Mouse (Mus musculus) MEL (cell line): ENCODE results near the gene Gm27029. TPM values are rescaled to one million over a fixed set of nuclear protein-coding genes. Genes with fewer than 3 reads are reported as not detected.

Source experiments
- DNase-seq: peaks from one replicate; pipeline ENCODE4 v3.0.0; 2011; ENCODE audit warnings: low read depth, low spot score
- H3K27ac ChIP-seq: 2 replicates; pipeline ENCODE4 v1.5.1; 2012; ENCODE audit warnings: low read depth, mild to moderate bottlenecking, control low read depth, low read length, moderate library complexity; ENCODE audit not compliant: control insufficient read depth
- H3K27me3 ChIP-seq, 2 experiments: fragments of 150-350 bp in 1 of 2; sonication (generic) in 1 of 2; 2 replicates each; pipeline ENCODE4 v1.6.1; 2012; ENCODE audit warnings: low read length in 2 of 2, mild to moderate bottlenecking in 2 of 2, improper control_type of control experiment in 1 of 2, moderate library complexity in 1 of 2; ENCODE audit not compliant: insufficient read depth in 2 of 2, control insufficient read depth in 1 of 2
- H3K36me3 ChIP-seq, 2 experiments: 2 replicates each; pipeline ENCODE4 v1.6.1; 2012 to 2014; ENCODE audit warnings: low read length in 2 of 2, improper control_type of control experiment in 1 of 2, inconsistent platforms in 1 of 2, mild to moderate bottlenecking in 1 of 2; ENCODE audit not compliant: insufficient read depth in 2 of 2, control insufficient read depth in 1 of 2
- H3K4me1 ChIP-seq, 2 experiments: fragments of 150-350 bp in 1 of 2; sonication (generic) in 1 of 2; 2 replicates each; pipeline ENCODE4 v1.6.1; 2012; ENCODE audit warnings: low read length in 2 of 2, improper control_type of control experiment in 1 of 2, mild to moderate bottlenecking in 1 of 2; ENCODE audit not compliant: insufficient read depth in 2 of 2, control insufficient read depth in 1 of 2
- H3K4me3 ChIP-seq, 2 experiments: fragments of 150-350 bp in 1 of 2; sonication (generic) in 1 of 2; 2 replicates each; pipeline ENCODE4 v1.5.1; 2012; ENCODE audit warnings: low read depth in 2 of 2, low read length in 2 of 2, mild to moderate bottlenecking in 2 of 2, moderate library complexity in 2 of 2, control low read depth in 1 of 2, improper control_type of control experiment in 1 of 2; ENCODE audit not compliant: control insufficient read depth in 1 of 2, insufficient read depth in 1 of 2
- H3K79me2 ChIP-seq: 2 replicates; pipeline ENCODE4 v1.6.1; 2012; ENCODE audit warnings: mild to moderate bottlenecking, low read length, moderate library complexity; ENCODE audit not compliant: control insufficient read depth, poor library complexity, insufficient read depth
- H3K9ac ChIP-seq: 2 replicates; pipeline ENCODE4 v1.6.1; 2012; ENCODE audit warnings: low read depth, mild to moderate bottlenecking, control low read depth, low read length, moderate library complexity; ENCODE audit not compliant: control insufficient read depth, poor library complexity, severe bottlenecking
- H3K9me3 ChIP-seq: fragments of 150-350 bp; sonication (generic); replicated peaks from 2 replicates; pipeline ENCODE4 v1.6.1; 2012; ENCODE audit warnings: mild to moderate bottlenecking, low read length, improper control_type of control experiment, moderate library complexity; ENCODE audit not compliant: insufficient read depth
- CHD1 ChIP-seq: IDR thresholded peaks from 2 replicates; pipeline ENCODE4 v1.6.1; 2012; ENCODE audit warnings: low read depth, mild to moderate bottlenecking, inconsistent platforms, low read length, improper control_type of control experiment
- CTCF ChIP-seq, 3 experiments: IDR thresholded peaks in 2 of 3; conservative IDR thresholded peaks in 1 of 3; 2 replicates each; pipeline ENCODE4 v1.5.1; 2011 to 2012; ENCODE audit warnings: low read length in 3 of 3, low read depth in 2 of 3, mild to moderate bottlenecking in 2 of 3, improper control_type of control experiment in 1 of 3, inconsistent platforms in 1 of 3, mixed read lengths in 1 of 3, moderate library complexity in 1 of 3; ENCODE audit not compliant: control insufficient read depth in 1 of 3, insufficient read depth in 1 of 3, poor library complexity in 1 of 3, severe bottlenecking in 1 of 3
- EP300 ChIP-seq, 2 experiments: IDR thresholded peaks; 2 replicates each; pipeline ENCODE4 v1.6.1; 2011; ENCODE audit warnings: improper control_type of control experiment in 2 of 2, low read length in 2 of 2, low read depth in 1 of 2, mild to moderate bottlenecking in 1 of 2
- ETS1 ChIP-seq: IDR thresholded peaks from 2 replicates; pipeline ENCODE4 v1.6.1; 2012; ENCODE audit warnings: low read depth, mild to moderate bottlenecking, inconsistent platforms, low read length, improper control_type of control experiment, moderate library complexity
- GATA1 ChIP-seq: IDR thresholded peaks from 2 replicates; pipeline ENCODE4 v1.6.1; 2011; ENCODE audit warnings: low read depth, low read length, improper control_type of control experiment
- HCFC1 ChIP-seq: IDR thresholded peaks from 2 replicates; pipeline ENCODE4 v1.6.1; 2012; ENCODE audit warnings: low read depth, mild to moderate bottlenecking, inconsistent platforms, low read length, improper control_type of control experiment, moderate library complexity
- MAFK ChIP-seq: IDR thresholded peaks from 2 replicates; pipeline ENCODE4 v1.6.1; 2011; ENCODE audit warnings: low read depth, mild to moderate bottlenecking, low read length, improper control_type of control experiment, borderline replicate concordance
- MAX ChIP-seq: IDR thresholded peaks from 2 replicates; pipeline ENCODE4 v1.6.1; 2011; ENCODE audit warnings: low read length, improper control_type of control experiment
- MXI1 ChIP-seq: IDR thresholded peaks from 2 replicates; pipeline ENCODE4 v1.6.1; 2011; ENCODE audit warnings: mild to moderate bottlenecking, low read depth, low read length, improper control_type of control experiment
- MYC ChIP-seq: IDR thresholded peaks from 2 replicates; pipeline ENCODE4 v1.6.1; 2011; ENCODE audit warnings: low read depth, mild to moderate bottlenecking, low read length, improper control_type of control experiment, moderate library complexity
- POLR2A ChIP-seq, 2 experiments: IDR thresholded peaks; 2 replicates each; pipeline ENCODE4 v1.6.1; 2011 to 2012; ENCODE audit warnings: low read length in 2 of 2, mild to moderate bottlenecking in 2 of 2, control low read depth in 1 of 2, improper control_type of control experiment in 1 of 2, low read depth in 1 of 2, moderate library complexity in 1 of 2; ENCODE audit not compliant: control insufficient read depth in 1 of 2, insufficient read depth in 1 of 2, poor library complexity in 1 of 2
- POLR2AphosphoS5 ChIP-seq: IDR thresholded peaks from 2 replicates; pipeline ENCODE4 v1.6.1; 2012; ENCODE audit warnings: low read depth, borderline replicate concordance, mild to moderate bottlenecking, inconsistent platforms, low read length, moderate library complexity, mixed read lengths
- RCOR1 ChIP-seq: IDR thresholded peaks from 2 replicates; pipeline ENCODE4 v1.6.1; 2012; ENCODE audit warnings: low read depth, mild to moderate bottlenecking, inconsistent platforms, low read length, improper control_type of control experiment
- SIN3A ChIP-seq: IDR thresholded peaks from 2 replicates; pipeline ENCODE4 v1.6.1; 2012; ENCODE audit warnings: low read length, improper control_type of control experiment, inconsistent platforms
- TBP ChIP-seq: IDR thresholded peaks from 2 replicates; pipeline ENCODE4 v1.8.0; 2011; ENCODE audit warnings: low read depth, low read length, improper control_type of control experiment
- USF1 ChIP-seq: IDR thresholded peaks from 2 replicates; pipeline ENCODE4 v1.6.1; 2014; ENCODE audit warnings: low read depth, mild to moderate bottlenecking, inconsistent platforms, low read length, improper control_type of control experiment, moderate library complexity
- USF2 ChIP-seq, 2 experiments: IDR thresholded peaks; 2 replicates each; pipeline ENCODE4 v1.6.1; 2011 to 2012; ENCODE audit warnings: improper control_type of control experiment in 2 of 2, low read length in 2 of 2, borderline replicate concordance in 1 of 2, inconsistent platforms in 1 of 2, low read depth in 1 of 2, mild to moderate bottlenecking in 1 of 2; ENCODE audit not compliant: insufficient read depth in 1 of 2
- ZC3H11A ChIP-seq: IDR thresholded peaks from 2 replicates; pipeline ENCODE4 v1.6.1; 2012; ENCODE audit warnings: low read depth, mild to moderate bottlenecking, inconsistent platforms, low read length, improper control_type of control experiment
- ZNF384 ChIP-seq: IDR thresholded peaks from 2 replicates; pipeline ENCODE4 v1.6.1; 2012; ENCODE audit warnings: low read depth, mild to moderate bottlenecking, inconsistent platforms, low read length, improper control_type of control experiment
- polyA plus RNA-seq, 2 experiments: library from polyadenylated mRNA; stranded (reverse) in 1 of 2; unstranded in 1 of 2; fragments of >175 nt in 1 of 2; fragments of >200 nt in 1 of 2; gene quantifications; 2 replicates each; pipeline versions ENCODE4 v1.2.1 to v1.2.4; 2012; ENCODE audit warnings: low replicate concordance in 2 of 2, low read depth in 1 of 2; ENCODE audit not compliant: insufficient read length in 2 of 2, insufficient read depth in 1 of 2, missing spikeins in 1 of 2
- total RNA-seq: library from RNA; depleted of rRNA; stranded (reverse); fragments of 300-350 nt; gene quantifications from 2 replicates; pipeline ENCODE4 v1.2.3, GENCODE M21; 2012

Gene Gm27029
- total and polyA plus RNA-seq, 3 experiments: 4.2 to 6.8 TPM; not detected in 1

GRCm38 (mm10) chr11:101424925-101425813 lies 573 bp upstream of the Gm27029 start, which contains the start of the genes Rundc1 and Ptges3l (continued):
- TF ChIP-seq CTCF (IDR thresholded peaks at IDR 0.05 in 2 of 3, conservative IDR thresholded peaks at IDR 0.05 in 1 of 3; ENCODE audit: control insufficient read depth in 1 of 3, insufficient read depth in 1 of 3, low read depth in 2 of 3, low read length in 3 of 3, poor library complexity in 1 of 3, severe bottlenecking in 1 of 3) (peak in 2 of 3 experiments; percentile 31 to 42; a peak in 4 of 6 replicates), MXI1 (peak; percentile 95)

GRCm38 (mm10) chr11:101420148-101420547 lies 4.4 kb downstream of the Gm27029 start:
- peaks cover 12 to 17% of the 10 kb centered on the region in 2 experiments for H3K4me1 ChIP-seq
- TF ChIP-seq RCOR1 (no peak), USF2 (IDR thresholded peaks at IDR 0.05; ENCODE audit: borderline replicate concordance in 1 of 2, insufficient read depth in 1 of 2, low read depth in 1 of 2, low read length in 2 of 2) (peak in 1 of 2 experiments; percentile 37; a peak in 1 of 4 replicates), MAX (peak; percentile 97), ZNF384 (peak; percentile 50), USF1 (peak; percentile 89), ZC3H11A (no peak), POLR2AphosphoS5 (no peak), MAFK (no peak), GATA1 (peak; percentile 14), POLR2A (IDR thresholded peaks at IDR 0.05; ENCODE audit: control insufficient read depth in 1 of 2, insufficient read depth in 1 of 2, low read depth in 1 of 2, low read length in 2 of 2, poor library complexity in 1 of 2) (no peak), SIN3A (peak; percentile 95), MYC (peak; percentile 87), EP300 (IDR thresholded peaks at IDR 0.05; ENCODE audit: low read depth in 1 of 2, low read length in 2 of 2) (0 out of 4 replicates have a peak, but pooled peaks of 1 of the 2 experiments have one; percentile 10), ETS1 (peak; percentile 48; the same call in 1 of the 2 replicates), HCFC1 (peak; percentile 72), MXI1 (peak; percentile 96), CHD1 (no peak), TBP (no peak)
- H3K27ac ChIP-seq: peak overlapping the region; percentile 17; the same call in 1 of the 2 replicates

More at GRCm38 (mm10) chr11:101420148-101420547, 4.4 kb downstream of the Gm27029 start:
- peak overlapping the region in 1 of 2 experiments; percentile 28; a peak in 1 of 4 replicates for H3K4me3 ChIP-seq
- peaks cover 0 to 18% of the 10 kb centered on the region in 2 experiments; a peak in 3 of 4 replicates for H3K36me3 ChIP-seq
- H3K79me2 ChIP-seq: peaks cover 14% of the 10 kb centered on the region
- no peaks in the 10 kb centered on the region for H3K9me3 ChIP-seq
- peak overlapping the region; percentile 13; the same call in 1 of the 2 replicates for H3K9ac ChIP-seq
- no peaks in the 10 kb centered on the region for H3K27me3 ChIP-seq
- peak; percentile 81 for DNase-seq
